Mouse (Mus musculus) liver, adult 2 months (tissue): ENCODE data around the gene Rara.

Experiments used
- CTCF ChIP-seq: fragments of 200-500 bp; IDR thresholded peaks from 2 replicates; pipeline ENCODE4 v1.5.1; 2011; ENCODE audit warnings: low read depth, low read length, control low read depth
- POLR2A ChIP-seq: fragments of 200-500 bp; IDR thresholded peaks from 2 replicates; pipeline ENCODE4 v1.6.1; 2011; ENCODE audit warnings: low read length, control low read depth; ENCODE audit not compliant: insufficient read depth; ENCODE audit errors: extremely low read depth

GRCm38 (mm10) chr11:98982773-98983133 is 55.1 kb downstream of the Rara start, which contains the start of gene Gjd3:
- TF ChIP-seq CTCF (no peak), POLR2A (no peak)
